Mouse (Mus musculus): ENCODE results near the gene Fgf8. TPM values are rescaled to one million over a fixed set of nuclear protein-coding genes. Genes with fewer than 3 reads are reported as not detected.

Fgf8 gene
- polyA plus RNA-seq, 1 experiment from 2014 or later = 35.3 TPM

DNA sequence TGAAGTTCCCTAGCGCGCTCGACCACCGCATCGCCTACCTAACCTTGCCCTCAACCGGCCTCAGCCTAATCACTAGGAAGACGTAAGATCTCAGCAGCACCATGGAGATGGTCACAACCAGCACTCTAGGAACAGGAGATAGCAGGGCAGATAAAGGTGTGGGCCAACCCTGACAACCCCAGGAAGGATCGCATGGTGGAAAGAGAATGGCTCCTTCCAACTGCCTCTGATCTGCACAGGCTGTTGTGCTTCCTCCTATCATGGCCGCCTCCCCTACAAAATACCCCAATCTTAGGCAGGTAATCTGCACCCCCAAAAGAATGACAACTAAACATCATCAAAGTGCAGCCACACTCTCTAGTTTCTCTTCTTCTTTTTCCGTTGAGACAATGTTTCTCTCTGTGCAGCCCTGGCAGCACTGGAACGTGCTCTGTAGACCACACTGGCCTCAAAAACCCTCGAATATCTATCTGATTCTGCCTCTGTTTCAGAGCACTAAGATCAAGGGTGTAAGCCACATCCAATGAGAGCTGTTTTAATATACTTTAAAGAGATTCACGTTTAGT lies 37.7 kb upstream of the Fgf8 start:
- peaks cover 34% of the 10 kb centered on the region for H3K4me1 ChIP-seq
- peak overlapping the region; percentile 99; the same call in 1 of the 2 replicates for H3K4me3 ChIP-seq
- H3K27ac ChIP-seq = no peak overlapping the region
- H3K27me3 ChIP-seq (ENCODE audit: poor library complexity, severe bottlenecking) = no peaks in the 10 kb centered on the region
- H3K36me3 ChIP-seq (replicated peaks) = peaks cover 62% of the 10 kb centered on the region
- no peak for DNase-seq (ENCODE audit: extremely low spot score, low spot score)
- no peaks in the 10 kb centered on the region for H3K9me3 ChIP-seq
- 92% methylated on average over 13 of the region's 13 CpGs for WGBS

DNA sequence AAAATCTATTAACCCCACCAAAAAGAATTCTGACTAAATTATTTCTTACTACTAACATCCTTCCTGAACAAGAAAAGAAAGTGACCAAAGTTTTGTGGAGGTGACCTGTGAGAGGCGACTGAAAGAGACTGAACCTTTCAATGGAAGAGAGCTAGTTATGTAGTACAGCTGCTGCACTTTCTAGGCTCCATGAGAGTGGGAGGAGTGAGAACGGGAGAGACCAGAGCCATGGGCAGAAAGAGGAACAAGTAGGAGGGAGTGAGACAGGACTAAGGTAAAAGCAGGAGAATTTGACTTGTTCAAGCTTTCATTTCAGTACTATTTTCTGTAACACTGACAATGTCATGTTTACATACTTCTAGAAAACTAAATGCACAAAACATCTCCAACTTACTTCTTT lies 32.8 kb upstream of the Fgf8 start:
- Histone ChIP-seq H3K9me3 (no peaks in the 10 kb centered on the region), H3K27me3 (ENCODE audit: poor library complexity, severe bottlenecking) (no peaks in the 10 kb centered on the region), H3K4me1 (peaks cover 7% of the 10 kb centered on the region), H3K4me3 (no peak overlapping the region), H3K27ac (no peak overlapping the region), H3K36me3 (replicated peaks) (peaks cover 100% of the 10 kb centered on the region)
- no peak for DNase-seq (ENCODE audit: extremely low spot score, low spot score)
- 84% methylated on average over 2 of the region's 2 CpGs for WGBS

DNA sequence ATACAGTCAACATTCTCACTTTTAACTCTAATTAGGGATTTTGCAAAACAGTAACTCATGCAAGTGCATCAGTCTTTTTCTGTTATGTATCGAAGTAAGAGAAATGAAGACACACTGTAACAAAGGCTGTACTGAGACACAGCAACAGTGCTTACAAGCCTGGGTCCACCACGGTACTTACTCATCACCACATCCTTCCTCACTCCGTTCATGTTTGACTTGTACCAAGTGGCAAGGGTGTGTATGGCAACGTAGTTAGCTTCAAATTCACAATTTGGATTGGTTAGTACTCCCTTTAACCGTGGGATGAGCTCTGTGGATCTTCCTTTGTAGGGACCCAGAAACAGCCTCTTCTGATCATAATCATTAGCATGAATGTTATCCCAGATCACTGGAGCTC lies 28.8 kb upstream of the Fgf8 start:
- Histone ChIP-seq H3K36me3 (replicated peaks) (peaks cover 100% of the 10 kb centered on the region), H3K27me3 (ENCODE audit: poor library complexity, severe bottlenecking) (no peaks in the 10 kb centered on the region), H3K4me1 (no peaks in the 10 kb centered on the region), H3K9me3 (no peaks in the 10 kb centered on the region), H3K27ac (no peak overlapping the region), H3K4me3 (no peak overlapping the region)
- no peak for DNase-seq (ENCODE audit: extremely low spot score, low spot score)
- 96% methylated on average over 5 of the region's 5 CpGs for WGBS

DNA sequence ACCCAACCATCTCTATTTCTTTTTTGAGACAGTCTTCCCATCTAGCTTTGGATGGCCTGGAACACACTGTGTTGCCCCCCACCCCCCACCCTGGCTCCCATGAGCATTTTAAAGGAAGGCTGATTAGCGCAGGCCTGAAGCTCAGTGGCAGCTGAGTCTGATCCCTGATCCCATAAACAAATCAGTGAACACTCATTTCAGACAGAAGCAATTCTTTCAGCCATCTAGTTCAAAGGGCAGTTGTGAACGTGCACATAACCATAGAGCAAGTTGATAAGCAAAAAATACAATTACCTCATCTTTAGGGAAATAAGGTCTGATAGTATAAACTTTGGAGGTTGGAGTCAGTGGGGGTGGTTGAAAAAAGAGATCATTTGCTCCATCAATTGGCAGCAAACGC lies 18.1 kb upstream of the Fgf8 start:
- Histone ChIP-seq H3K9me3 (no peaks in the 10 kb centered on the region), H3K36me3 (replicated peaks) (peaks cover 96% of the 10 kb centered on the region), H3K4me1 (no peaks in the 10 kb centered on the region), H3K27me3 (ENCODE audit: poor library complexity, severe bottlenecking) (no peaks in the 10 kb centered on the region), H3K27ac (no peak overlapping the region), H3K4me3 (no peak overlapping the region)
- 94% methylated on average over 3 of the region's 3 CpGs for WGBS
- DNase-seq (ENCODE audit: extremely low spot score, low spot score) = no peak

DNA sequence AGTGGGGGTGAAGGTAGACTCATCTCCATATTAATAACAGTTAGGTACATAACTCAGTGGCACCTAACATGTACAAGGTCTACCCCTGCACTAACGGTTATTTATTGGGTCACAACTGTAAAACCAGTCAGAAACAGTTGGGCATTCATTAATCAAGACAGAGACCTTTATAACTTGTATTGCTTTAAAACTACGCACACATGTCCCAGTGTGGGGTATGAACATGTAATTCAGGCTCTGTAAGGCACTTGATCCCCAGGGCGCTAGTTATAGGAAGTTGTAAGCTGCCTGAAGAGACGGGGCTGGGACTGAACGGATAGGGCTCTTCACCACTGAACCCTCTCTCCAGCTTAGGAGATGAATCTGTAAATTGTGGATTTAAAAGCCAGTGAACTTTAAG lies 16.0 kb upstream of the Fgf8 start:
- Histone ChIP-seq H3K4me1 (no peaks in the 10 kb centered on the region), H3K9me3 (no peaks in the 10 kb centered on the region), H3K27ac (no peak overlapping the region), H3K4me3 (no peak overlapping the region), H3K36me3 (replicated peaks) (peaks cover 96% of the 10 kb centered on the region), H3K27me3 (ENCODE audit: poor library complexity, severe bottlenecking) (no peaks in the 10 kb centered on the region)
- DNase-seq (ENCODE audit: extremely low spot score, low spot score) = no peak
- 95% methylated on average over 5 of the region's 5 CpGs for WGBS

DNA sequence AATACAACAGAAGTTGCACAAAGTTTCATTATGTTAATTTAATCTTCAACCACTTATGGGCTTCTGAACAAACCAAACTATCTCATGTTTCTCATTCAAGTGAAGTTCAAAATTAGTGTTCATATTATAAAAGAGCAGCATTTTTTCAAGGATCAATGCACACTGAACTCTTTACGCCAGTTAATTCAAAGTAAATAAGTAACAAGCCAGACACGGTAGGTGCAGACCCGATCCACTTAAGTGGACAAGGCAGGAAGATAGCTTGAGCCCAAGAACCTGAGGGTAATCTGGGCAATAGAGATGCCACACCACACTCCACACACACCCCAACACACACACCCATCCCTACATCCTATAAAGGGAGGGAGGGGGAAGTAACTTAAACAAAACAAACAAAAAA lies 10.8 kb upstream of the Fgf8 start:
- peaks cover 13% of the 10 kb centered on the region for H3K4me1 ChIP-seq
- no peak for DNase-seq (ENCODE audit: extremely low spot score, low spot score)
- no peaks in the 10 kb centered on the region for H3K27me3 ChIP-seq (ENCODE audit: poor library complexity, severe bottlenecking)
- H3K27ac ChIP-seq = no peak overlapping the region
- no peaks in the 10 kb centered on the region for H3K9me3 ChIP-seq
- WGBS = 94% methylated on average over 3 of the region's 3 CpGs
- H3K36me3 ChIP-seq (replicated peaks) = peaks cover 82% of the 10 kb centered on the region
- no peak overlapping the region for H3K4me3 ChIP-seq

DNA sequence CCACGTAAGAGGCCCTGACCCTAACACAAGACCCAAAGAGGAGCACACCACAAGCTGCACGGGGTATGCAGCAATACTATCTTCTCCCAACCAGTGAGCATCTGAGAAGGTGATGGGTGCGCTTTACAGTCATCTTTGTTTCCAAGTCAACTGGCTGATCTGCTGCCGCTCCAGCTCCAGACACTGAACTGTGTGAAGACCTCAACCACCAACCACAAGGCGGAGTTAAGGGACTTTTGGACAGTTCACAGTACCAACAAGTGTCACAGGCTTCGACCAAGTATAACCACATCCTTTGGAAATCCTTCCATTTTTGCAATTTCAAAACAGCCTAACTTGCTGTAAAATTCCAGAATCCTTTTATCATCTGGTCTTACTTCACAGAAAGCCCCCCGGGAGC lies 9.2 kb upstream of the Fgf8 start:
- Histone ChIP-seq H3K9me3 (no peaks in the 10 kb centered on the region), H3K27ac (no peak overlapping the region), H3K36me3 (replicated peaks) (peaks cover 69% of the 10 kb centered on the region), H3K4me3 (no peak overlapping the region), H3K27me3 (ENCODE audit: poor library complexity, severe bottlenecking) (peaks cover 12% of the 10 kb centered on the region), H3K4me1 (peaks cover 26% of the 10 kb centered on the region)
- no peak for DNase-seq (ENCODE audit: extremely low spot score, low spot score)
- 91% methylated on average over 7 of the region's 7 CpGs for WGBS

DNA sequence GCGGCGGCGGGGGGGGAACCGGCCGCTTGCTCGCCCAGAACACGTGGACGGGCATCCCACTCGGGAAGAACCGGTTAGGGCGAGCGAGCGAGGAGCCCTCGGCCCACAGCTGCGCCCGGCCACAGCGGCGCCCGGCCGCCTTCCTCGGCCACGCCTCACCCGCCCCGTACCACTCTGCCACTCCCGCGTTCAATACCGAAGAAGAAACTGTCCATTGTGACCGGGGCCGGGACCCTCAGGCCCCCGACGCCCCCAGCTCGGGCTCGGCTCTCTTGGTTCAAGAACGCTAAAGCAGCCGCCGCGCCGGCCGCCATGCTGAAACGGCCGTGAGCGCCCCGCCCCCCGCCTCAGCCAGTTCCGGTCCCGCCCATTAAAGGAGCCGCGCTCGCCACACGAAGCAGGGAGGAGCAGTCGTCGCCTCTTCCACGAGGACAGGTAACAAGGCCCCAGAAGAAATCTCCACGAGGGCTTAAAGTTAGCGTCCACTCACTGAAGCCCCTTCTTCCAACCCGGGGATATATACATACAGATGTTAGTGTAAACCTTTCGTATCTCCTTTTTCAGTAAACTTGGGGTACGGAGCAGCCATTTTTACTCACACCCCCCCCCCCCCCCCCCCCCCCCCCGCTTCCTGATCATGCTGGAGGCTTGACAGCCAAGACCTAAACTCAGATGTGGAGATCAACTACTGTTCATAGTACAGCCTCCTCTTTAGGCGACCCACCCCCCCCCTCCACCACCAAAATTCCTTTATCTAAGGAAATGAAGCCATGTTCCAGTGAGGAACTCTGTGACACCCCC lies 6.7 kb upstream of the Fgf8 start, which contains the start of gene Npm3:
Gene Npm3, minus strand, starts transcription at position 349 of the 801 bp plus-strand sequence.
- H3K4me3 ChIP-seq = peak within 1 kb of the TSS; percentile 97
- peak; percentile 93 for DNase-seq (ENCODE audit: extremely low spot score, low spot score)
- peaks cover 47% of the 10 kb centered on the region for H3K4me1 ChIP-seq
- under 1% methylated on average over 59 of the region's 60 CpGs for WGBS
- peaks cover 46% of the 10 kb centered on the region for H3K36me3 ChIP-seq (replicated peaks)
- peak within 1 kb of the TSS; percentile 89 for H3K27ac ChIP-seq
- H3K27me3 ChIP-seq (ENCODE audit: poor library complexity, severe bottlenecking) = peaks cover 37% of the 10 kb centered on the region
- H3K9me3 ChIP-seq = no peaks in the 10 kb centered on the region

DNA sequence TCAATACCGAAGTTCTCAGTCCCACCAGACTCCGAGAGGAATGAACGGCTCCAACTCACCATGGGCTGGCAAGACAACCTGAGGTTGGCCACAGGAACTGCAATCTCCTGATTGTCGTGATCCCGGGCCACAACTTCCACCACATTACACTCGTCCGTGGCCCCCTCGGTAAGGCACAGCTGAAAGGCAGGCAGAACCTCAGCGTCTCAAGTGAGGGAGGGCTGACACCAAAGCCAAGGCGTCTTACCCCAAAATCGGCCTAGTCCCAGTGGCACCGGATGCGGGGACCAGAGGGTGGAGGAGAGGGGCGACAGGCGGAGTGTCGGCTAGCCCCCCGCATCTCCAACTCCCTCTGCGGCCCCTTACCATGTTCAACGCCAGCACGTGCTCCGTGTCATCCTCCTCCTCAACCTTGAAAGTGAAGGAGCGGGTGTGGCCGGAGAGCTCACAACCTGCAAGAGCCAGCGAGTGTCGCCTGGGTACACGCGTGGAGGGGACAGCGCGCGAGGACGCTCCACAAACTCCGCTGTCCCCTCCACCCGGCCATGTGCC lies 6.1 kb upstream of the Fgf8 start:
- WGBS = 2% methylated on average over 33 of the region's 33 CpGs
- Histone ChIP-seq H3K27ac (peak overlapping the region; percentile 89), H3K4me3 (peak overlapping the region; percentile 97), H3K36me3 (replicated peaks) (peaks cover 39% of the 10 kb centered on the region), H3K9me3 (no peaks in the 10 kb centered on the region), H3K27me3 (ENCODE audit: poor library complexity, severe bottlenecking) (peaks cover 44% of the 10 kb centered on the region), H3K4me1 (peaks cover 47% of the 10 kb centered on the region)
- DNase-seq (ENCODE audit: extremely low spot score, low spot score) = no peak

DNA sequence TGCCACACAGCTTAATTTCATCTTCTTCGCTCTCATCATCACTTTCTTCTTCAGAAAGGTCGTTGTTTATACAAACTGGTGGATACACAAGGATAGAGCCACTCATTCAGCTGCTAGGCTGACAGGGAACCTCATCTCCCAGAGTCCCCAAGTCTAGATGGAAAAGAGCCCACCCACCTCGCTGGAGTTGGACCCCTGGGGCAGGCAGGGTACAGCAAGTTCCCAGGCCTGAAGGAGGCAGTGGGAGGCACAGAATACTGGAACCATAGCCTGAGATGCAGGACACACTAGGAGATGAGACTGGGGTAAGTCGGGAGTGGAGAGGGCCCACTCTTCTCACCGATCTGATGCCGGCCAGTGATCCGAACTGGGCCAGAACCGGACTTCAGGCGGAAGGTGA lies 5.5 kb upstream of the Fgf8 start:
- peaks cover 51% of the 10 kb centered on the region for H3K4me1 ChIP-seq
- peak overlapping the region; percentile 97 for H3K4me3 ChIP-seq
- peaks cover 49% of the 10 kb centered on the region for H3K27me3 ChIP-seq (ENCODE audit: poor library complexity, severe bottlenecking)
- peaks cover 33% of the 10 kb centered on the region for H3K36me3 ChIP-seq (replicated peaks)
- no peak overlapping the region for H3K27ac ChIP-seq
- WGBS = 62% methylated on average over 9 of the region's 9 CpGs
- H3K9me3 ChIP-seq = no peaks in the 10 kb centered on the region
- DNase-seq (ENCODE audit: extremely low spot score, low spot score) = no peak

DNA sequence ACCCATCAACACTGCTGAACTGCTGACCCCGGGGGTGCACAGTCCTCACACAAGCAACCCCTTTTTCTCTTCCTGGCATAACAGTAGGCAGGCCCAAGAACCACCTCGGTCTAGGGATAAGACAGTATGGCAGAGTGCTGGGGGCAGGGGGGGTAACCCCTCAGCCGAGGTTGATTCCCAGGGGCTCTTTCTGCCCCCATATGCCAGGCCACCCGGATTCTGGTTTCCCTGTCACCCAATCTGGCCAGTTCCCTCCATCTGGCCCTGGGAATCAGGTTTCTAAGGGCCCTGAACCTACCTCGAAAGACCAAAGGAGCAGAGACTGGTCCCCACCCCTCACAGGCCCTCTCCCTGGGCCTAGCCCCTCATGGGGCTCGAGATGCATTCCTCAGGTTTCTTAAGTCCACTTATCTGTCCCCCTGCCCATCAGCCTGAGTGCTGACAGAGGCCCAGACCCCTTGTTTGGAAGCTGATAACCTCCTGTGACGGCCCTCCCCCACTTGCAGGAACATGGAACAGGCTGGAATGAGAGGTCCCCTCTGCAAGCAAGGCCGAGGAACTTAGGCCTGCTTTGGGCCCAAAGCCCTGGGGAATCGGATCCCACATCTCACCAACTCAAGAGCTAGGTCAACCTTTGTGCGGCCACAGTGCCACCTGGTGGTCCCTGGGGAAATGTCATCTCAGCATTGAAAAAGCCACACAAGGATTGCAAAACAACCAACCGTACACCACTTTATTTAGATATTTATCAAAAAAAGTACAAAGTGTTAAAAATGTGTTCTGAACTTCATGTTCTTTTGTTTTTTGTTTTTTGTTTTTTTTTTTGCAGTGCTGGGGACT lies 4.5 kb upstream of the Fgf8 start:
- Histone ChIP-seq H3K4me3 (no peak overlapping the region), H3K4me1 (peaks cover 61% of the 10 kb centered on the region), H3K27me3 (ENCODE audit: poor library complexity, severe bottlenecking) (peaks cover 59% of the 10 kb centered on the region), H3K9me3 (no peaks in the 10 kb centered on the region), H3K27ac (no peak overlapping the region), H3K36me3 (replicated peaks) (peaks cover 24% of the 10 kb centered on the region)
- peak; percentile 85 for DNase-seq (ENCODE audit: extremely low spot score, low spot score)
- WGBS = 34% methylated on average over 11 of the region's 11 CpGs

DNA sequence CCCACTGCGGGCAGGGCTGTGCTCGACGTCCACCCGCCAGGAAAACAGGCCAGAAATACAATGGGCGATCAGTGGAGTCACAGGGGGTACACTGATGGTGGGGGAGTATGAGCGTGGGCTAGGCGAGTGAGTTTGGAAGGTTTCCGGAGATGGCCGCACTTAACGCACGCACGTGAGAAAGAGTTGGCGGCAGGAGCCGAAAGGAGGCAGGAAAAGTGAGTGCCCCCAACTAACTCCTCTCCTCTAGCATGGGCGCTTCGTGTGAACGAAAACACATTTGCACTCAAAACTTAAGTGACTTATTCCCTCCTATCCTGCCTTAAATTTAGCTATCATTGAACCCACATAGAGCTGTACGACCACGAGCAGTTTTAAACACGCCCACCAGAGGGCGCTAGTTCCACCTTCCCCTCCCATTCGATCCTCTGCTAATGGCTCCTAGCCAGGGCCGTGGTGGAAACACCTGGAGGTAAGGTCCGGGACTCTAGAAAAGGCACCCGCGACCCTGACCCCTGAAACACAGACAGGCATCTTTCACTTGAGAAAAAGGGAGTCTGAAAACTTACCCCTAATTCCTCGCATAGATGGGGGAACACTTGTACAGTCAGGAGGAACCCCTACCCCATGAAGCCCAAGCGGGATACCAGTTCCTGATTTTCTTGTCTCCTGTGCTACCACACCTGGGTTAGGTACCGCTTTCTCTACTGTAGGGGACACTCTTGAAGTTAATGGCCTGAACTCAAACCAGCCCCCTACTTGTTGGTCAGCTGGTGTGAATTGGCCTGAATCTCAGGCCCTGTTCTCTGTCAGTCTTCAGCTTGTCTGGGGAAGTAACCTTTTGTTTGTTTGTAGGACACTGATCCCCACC lies 3.7 kb upstream of the Fgf8 start:
- DNase-seq (ENCODE audit: extremely low spot score, low spot score) = peak; percentile 78
- H3K4me3 ChIP-seq = peak overlapping the region; percentile 6; the same call in 1 of the 2 replicates

More for the DNA sequence above, 3.7 kb upstream of the Fgf8 start:
- H3K36me3 ChIP-seq (replicated peaks) = peaks cover 15% of the 10 kb centered on the region
- H3K4me1 ChIP-seq = peaks cover 69% of the 10 kb centered on the region
- 9% methylated on average over 29 of the region's 29 CpGs for WGBS
- H3K9me3 ChIP-seq = no peaks in the 10 kb centered on the region
- peaks cover 67% of the 10 kb centered on the region for H3K27me3 ChIP-seq (ENCODE audit: poor library complexity, severe bottlenecking)
- H3K27ac ChIP-seq = no peak overlapping the region
